Mouse (Mus musculus) heart, adult 8-10 months (tissue): ENCODE measurements around the gene Lamp3. TPM values are rescaled to one million over a fixed set of nuclear protein-coding genes. Genes with fewer than 3 reads are reported as not detected.
"Not testable (repeated sequence)": the region's sequence is repeated elsewhere in the genome, so short reads cannot be mapped to it uniquely, and the experiment has no call there.

Source experiments
- DNase-seq: peaks from one replicate; pipeline ENCODE4 v3.0.0; 2022; ENCODE audit warnings: low spot score
- total RNA-seq, 4 experiments: library from RNA; stranded (reverse); gene quantifications; 2 replicates each; pipeline ENCODE4 v1.2.4; 2022

The Lamp3 gene
- not detected for total RNA-seq

GRCm38 (mm10) chr16:19706216-19706615 is at the start of gene Lamp3:
TSS of gene Lamp3 (minus strand) at chr16:19706375.
- DNase-seq: no peak

- no peak for DNase-seq
Observed at GRCm38 (mm10) chr16:19732896-19733295, 26.7 kb upstream of the Lamp3 start.

- DNase-seq: not testable (repeated sequence)
Observed at GRCm38 (mm10) chr16:19724139-19724538, 18.0 kb upstream of the Lamp3 start.

DNA sequence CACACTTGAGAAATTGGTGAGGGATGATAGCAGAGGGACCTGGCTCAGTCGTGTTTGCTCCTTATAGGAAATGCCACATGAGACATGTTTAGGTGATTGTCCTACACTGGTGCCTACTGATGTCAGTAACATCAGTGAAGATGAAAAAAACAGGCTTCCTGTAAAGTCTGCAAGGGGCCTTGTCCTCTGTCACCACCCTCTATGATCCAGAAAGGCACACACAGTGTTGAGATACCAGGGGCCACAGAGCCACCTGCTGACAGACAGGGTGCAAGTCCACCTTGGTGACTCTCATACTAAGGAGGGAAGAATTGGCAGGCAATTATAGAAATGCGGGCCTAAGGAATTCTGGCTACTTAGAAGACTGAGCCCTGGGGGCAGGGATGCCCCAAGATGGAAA is 14.8 kb upstream of the Lamp3 start:
- DNase-seq: no peak

DNA sequence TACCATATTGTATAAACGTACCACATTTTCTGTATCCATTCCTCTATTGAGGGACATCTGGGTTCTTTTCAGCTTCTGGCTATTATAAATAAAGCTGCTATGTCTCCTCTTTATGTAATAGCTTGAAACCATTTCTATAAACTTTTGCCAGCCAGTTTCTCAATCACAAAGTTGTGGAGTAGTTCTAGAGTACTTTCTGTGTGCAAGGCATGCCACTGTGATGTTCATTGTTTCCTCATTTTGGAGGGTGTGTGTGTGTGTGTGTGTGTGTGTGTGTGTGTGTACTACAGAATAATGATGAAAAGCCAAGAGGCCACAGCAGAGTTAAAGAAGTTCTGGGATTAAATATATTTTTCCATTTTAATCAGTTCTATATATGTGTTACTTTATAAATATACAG is 1.2 kb upstream of the Lamp3 start:
- no peak for DNase-seq

DNA sequence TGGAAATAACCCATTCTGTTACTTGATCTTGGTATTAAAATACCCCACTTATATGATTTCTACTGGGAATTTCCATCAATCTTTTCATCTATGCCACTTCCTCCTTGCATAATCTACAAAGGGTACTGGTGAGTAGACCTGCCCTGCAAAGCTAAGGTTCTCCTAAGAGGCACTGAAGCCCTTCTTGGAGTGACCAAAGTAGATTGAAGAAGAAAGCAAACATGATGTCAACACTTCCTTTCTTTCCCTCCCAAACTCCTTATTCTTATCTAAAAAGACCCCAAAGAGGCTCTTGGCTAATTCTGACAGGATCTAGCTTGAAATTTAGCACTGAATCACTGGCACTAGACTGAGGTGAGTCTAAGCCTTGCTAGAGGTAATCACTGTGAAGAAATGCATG is 7.0 kb downstream of the Lamp3 start:
- no peak for DNase-seq

DNA sequence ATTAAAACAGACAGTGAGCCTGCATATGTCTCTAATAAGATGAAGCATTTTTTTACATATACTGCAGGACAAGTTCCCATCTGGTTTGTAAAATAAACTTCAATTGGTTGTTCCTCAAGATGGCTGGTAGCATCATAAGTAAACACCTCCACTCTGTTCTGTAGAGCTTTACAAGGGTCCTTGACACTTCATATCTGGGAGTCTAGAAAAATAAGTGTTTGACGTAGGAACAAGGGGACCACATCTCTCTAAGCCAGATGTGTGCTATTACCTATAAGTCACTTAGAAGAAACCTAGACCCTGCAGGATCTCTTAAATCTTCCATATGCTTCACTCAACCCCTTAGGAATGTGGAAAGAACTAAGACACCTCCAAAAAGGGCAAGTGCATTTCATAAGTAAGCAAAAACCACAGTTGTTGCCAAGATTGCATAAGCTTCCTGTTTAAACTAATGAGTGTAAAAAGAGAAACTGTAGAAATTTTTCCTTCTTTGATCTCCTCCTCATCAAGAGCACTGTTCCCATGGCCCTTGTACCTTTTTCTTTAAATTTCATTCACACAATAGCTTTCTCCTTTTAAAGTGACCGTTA is 35.3 kb downstream of the Lamp3 start:
- DNase-seq: no peak

- DNase-seq: no peak
Observed at GRCm38 (mm10) chr16:19666312-19666711, 39.9 kb downstream of the Lamp3 start.

GRCm38 (mm10) chr16:19629816-19630215 is 76.4 kb downstream of the Lamp3 start, which contains the start of gene Olfr171:
TSS of gene Olfr171 (minus strand) at chr16:19629916.
- no peak for DNase-seq

DNA sequence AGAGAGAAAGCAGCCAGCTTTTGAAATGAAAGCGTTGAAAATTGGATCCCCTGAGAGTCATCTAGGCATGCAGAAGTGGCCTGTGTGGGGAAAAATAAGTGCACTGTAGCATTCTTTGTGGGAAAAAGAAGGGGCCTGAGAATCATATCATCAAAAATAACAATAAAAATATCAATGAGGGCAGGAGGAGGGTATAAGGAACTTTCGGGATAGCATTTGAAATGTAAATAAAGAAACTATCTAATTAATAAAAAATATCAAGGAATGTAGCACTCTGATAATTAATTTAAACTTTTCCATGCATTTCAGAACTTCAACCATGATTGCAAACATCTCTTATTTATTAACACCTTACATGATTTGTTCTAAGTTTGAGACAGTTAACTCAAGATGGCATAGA is 94.4 kb downstream of the Lamp3 start, which contains the start of gene Olfr170:
TSS of gene Olfr170 (minus strand) at position 101 of the 400 bp plus-strand sequence.
- not testable (repeated sequence) for DNase-seq

Other genes starting within 250 kb of the Lamp3 start
- not detected for gene Olfr166, start 222.7 kb downstream of the Lamp3 start, total RNA-seq
- not detected for gene Olfr167, start 184.1 kb downstream of the Lamp3 start, total RNA-seq
- not detected for gene Olfr168, start 170.8 kb downstream of the Lamp3 start, total RNA-seq
- not detected for gene Olfr169, start 134.6 kb downstream of the Lamp3 start, total RNA-seq
- gene Olfr170, start 94.5 kb downstream of the Lamp3 start, total RNA-seq: not detected
- gene Olfr171, start 76.5 kb downstream of the Lamp3 start, total RNA-seq: not detected
- under 1 TPM; 0.22 to 0.88 (median 0.57) TPM for gene B3gnt5, start 53.8 kb upstream of the Lamp3 start, total RNA-seq